Mouse (Mus musculus): ENCODE results near the gene Bicd2. TPM values are rescaled to one million over a fixed set of nuclear protein-coding genes. Genes with fewer than 3 reads are reported as not detected.

Bicd2 gene
- polyA plus RNA-seq, 1 experiment from 2014 or later = 7.5 TPM

DNA sequence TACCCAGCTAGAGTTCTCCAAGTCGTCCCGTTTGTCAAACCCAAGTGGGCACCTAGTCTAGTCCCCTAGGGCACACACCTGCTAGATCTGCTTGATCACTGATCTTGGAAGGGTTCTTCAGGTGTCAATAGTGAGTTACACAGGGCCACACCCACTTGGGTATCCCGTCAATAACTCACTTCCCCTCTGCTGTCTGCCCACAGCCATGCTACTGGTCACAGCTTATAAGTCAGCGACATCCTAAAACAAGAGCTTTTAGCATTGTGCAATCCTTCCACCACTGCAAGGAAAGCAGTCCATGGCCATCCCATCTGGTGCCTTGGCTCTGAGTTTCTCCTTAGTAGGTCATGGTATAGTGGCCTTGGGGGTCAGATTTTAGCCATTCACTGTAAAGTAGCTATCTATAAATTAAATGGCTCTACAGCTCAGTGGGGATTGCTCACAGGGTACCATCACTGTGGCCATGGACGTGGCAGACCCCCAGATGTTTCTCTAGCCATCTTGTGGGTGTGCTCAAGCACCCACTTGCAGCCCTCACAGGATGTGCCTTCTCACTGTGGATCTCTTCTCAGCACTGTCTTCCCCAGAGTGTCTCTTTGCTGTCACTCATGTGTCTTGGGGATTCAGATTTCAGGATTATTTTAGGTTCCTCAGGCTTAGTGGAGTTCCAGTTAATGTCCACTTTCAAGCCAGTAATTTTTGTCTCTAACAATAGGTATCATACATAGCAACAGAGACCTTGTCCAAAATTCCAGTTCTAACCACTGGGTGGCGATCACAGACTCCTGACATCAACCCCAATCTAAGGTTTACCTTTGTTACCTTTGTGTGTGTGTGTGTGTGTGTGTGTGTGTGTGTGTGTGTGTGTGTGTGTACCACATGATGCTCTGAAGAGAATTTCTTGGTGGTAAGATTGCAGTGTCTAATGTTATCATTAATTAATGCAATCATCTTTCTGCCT, 14.9 kb upstream of the Bicd2 start:
- 35% methylated on average over 6 of the region's 6 CpGs for WGBS (ENCODE audit: insufficient replicate concordance)
- H3K9me3 ChIP-seq (replicated peaks) = no peaks in the 10 kb centered on the region
- no peak overlapping the region for H3K4me2 ChIP-seq
- H3K4me3 ChIP-seq (replicated peaks) = no peak overlapping the region
- no peak for ATAC-seq (ENCODE audit: insufficient read depth)
- 0 out of 2 replicates have a peak, but pooled peaks cover under 1% of the 10 kb centered on the region for H3K27me3 ChIP-seq
- no peak overlapping the region for H3K9ac ChIP-seq
- H3K36me3 ChIP-seq (replicated peaks) = no peaks in the 10 kb centered on the region
- H3K27ac ChIP-seq (replicated peaks) = no peak overlapping the region
- peaks cover 7% of the 10 kb centered on the region; the same call in 1 of the 2 replicates for H3K4me1 ChIP-seq (replicated peaks)

GRCm38 (mm10) chr13:49328101-49328500, 13.3 kb upstream of the Bicd2 start:
- Histone ChIP-seq H3K36me3 (replicated peaks) (no peaks in the 10 kb centered on the region), H3K9me3 (replicated peaks) (no peaks in the 10 kb centered on the region), H3K4me3 (replicated peaks) (no peak overlapping the region), H3K27me3 (no peaks in the 10 kb centered on the region), H3K4me1 (replicated peaks) (peaks cover 7% of the 10 kb centered on the region; the same call in 1 of the 2 replicates), H3K4me2 (no peak overlapping the region), H3K9ac (no peak overlapping the region), H3K27ac (replicated peaks) (no peak overlapping the region)
- ATAC-seq (ENCODE audit: insufficient read depth) = no peak
- WGBS (ENCODE audit: insufficient replicate concordance) = 63% methylated on average over 4 of the region's 4 CpGs

GRCm38 (mm10) chr13:49333250-49333649, 8.1 kb upstream of the Bicd2 start:
- Histone ChIP-seq H3K9ac (no peak overlapping the region), H3K36me3 (replicated peaks) (no peaks in the 10 kb centered on the region), H3K9me3 (replicated peaks) (no peaks in the 10 kb centered on the region), H3K4me2 (no peak overlapping the region), H3K27me3 (no peaks in the 10 kb centered on the region), H3K27ac (replicated peaks) (no peak overlapping the region), H3K4me1 (replicated peaks) (0 out of 2 replicates have a peak, but pooled peaks cover 5% of the 10 kb centered on the region), H3K4me3 (replicated peaks) (no peak overlapping the region)
- no peak for ATAC-seq (ENCODE audit: insufficient read depth)
- WGBS (ENCODE audit: insufficient replicate concordance) = 36% methylated on average over 2 of the region's 2 CpGs

GRCm38 (mm10) chr13:49335077-49335982, 6.1 kb upstream of the Bicd2 start:
- Histone ChIP-seq H3K36me3 (replicated peaks) (no peaks in the 10 kb centered on the region), H3K9me3 (replicated peaks) (no peaks in the 10 kb centered on the region), H3K27me3 (no peaks in the 10 kb centered on the region), H3K4me1 (replicated peaks) (peaks cover 18% of the 10 kb centered on the region), H3K27ac (replicated peaks) (no peak overlapping the region), H3K9ac (no peak overlapping the region), H3K4me3 (replicated peaks) (no peak overlapping the region), H3K4me2 (no peak overlapping the region)
- no peak for ATAC-seq (ENCODE audit: insufficient read depth)
- WGBS (ENCODE audit: insufficient replicate concordance) = 75% methylated on average over 12 of the region's 12 CpGs

- WGBS (ENCODE audit: insufficient replicate concordance) = 66% methylated on average over 7 of the region's 7 CpGs
- Histone ChIP-seq H3K4me1 (replicated peaks) (peaks cover 40% of the 10 kb centered on the region), H3K9me3 (replicated peaks) (no peaks in the 10 kb centered on the region), H3K9ac (no peak overlapping the region), H3K4me2 (no peak overlapping the region), H3K27me3 (no peaks in the 10 kb centered on the region), H3K27ac (replicated peaks) (no peak overlapping the region), H3K4me3 (replicated peaks) (no peak overlapping the region), H3K36me3 (replicated peaks) (no peaks in the 10 kb centered on the region)
- no peak for ATAC-seq (ENCODE audit: insufficient read depth)
Measured at GRCm38 (mm10) chr13:49338893-49339546, 2.4 kb upstream of the Bicd2 start.

- Histone ChIP-seq H3K36me3 (replicated peaks) (no peaks in the 10 kb centered on the region), H3K4me3 (replicated peaks) (peak overlapping the region; percentile 91), H3K9me3 (replicated peaks) (no peaks in the 10 kb centered on the region), H3K9ac (peak overlapping the region; percentile 93), H3K27ac (replicated peaks) (peak overlapping the region; percentile 74), H3K4me2 (peak overlapping the region; percentile 94), H3K4me1 (replicated peaks) (peaks cover 68% of the 10 kb centered on the region), H3K27me3 (no peaks in the 10 kb centered on the region)
- WGBS (ENCODE audit: insufficient replicate concordance) = 9% methylated on average over 25 of the region's 25 CpGs
- ATAC-seq (ENCODE audit: insufficient read depth) = peak; percentile 8; the same call in 1 of the 2 replicates
Measured at GRCm38 (mm10) chr13:49341831-49342722, 692 bp downstream of the Bicd2 start.

DNA sequence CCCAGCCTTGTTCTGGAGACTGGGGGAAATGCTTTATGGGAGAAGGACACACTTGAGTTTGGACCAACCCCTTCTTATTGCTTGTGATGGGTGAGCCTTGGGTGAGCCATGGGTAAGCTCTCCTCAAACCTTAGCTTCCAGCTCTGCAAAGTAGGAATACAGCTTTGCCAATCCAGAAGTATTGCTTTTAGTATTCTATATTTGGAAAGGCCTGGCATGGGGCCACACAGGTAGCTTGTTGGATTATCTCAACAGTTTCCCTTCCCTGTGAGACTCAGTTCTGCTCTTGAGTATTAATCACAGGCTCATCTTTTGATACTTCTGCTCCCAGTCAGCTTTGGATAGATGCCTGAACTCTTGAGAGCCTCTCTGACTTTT, 1.3 kb downstream of the Bicd2 start:
- no peak for ATAC-seq (ENCODE audit: insufficient read depth)
- peak overlapping the region; percentile 93; the same call in 1 of the 2 replicates for H3K9ac ChIP-seq

DNA sequence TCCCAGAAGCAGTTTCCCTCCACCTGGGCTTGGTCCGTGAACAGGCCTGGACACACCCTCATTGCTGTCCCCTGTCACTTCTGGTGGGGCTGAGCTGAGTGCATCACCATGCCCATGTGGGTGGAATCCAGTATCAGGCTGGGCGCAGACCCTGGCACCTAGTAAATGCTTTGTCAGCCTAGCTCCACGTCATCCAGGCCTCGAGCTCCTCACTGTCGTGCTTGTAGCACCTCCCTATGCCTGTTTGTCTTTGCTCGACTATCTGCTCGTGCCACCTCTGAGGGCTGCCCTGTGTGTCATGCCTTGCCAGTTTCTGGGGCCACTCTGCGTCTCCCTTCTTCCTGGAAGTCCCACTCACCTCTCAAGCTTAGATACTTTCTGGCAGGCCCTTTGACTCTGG, 3.2 kb downstream of the Bicd2 start:
- Histone ChIP-seq H3K4me1 (replicated peaks) (peaks cover 85% of the 10 kb centered on the region), H3K36me3 (replicated peaks) (no peaks in the 10 kb centered on the region), H3K27me3 (no peaks in the 10 kb centered on the region), H3K4me2 (peak overlapping the region; percentile 94), H3K27ac (replicated peaks) (peak overlapping the region; percentile 60), H3K9ac (peak overlapping the region; percentile 3; the same call in 1 of the 2 replicates), H3K4me3 (replicated peaks) (no peak overlapping the region), H3K9me3 (replicated peaks) (no peaks in the 10 kb centered on the region)
- 33% methylated on average over 8 of the region's 8 CpGs for WGBS (ENCODE audit: insufficient replicate concordance)
- 0 out of 2 replicates have a peak, but pooled peaks have one; percentile 1 for ATAC-seq (ENCODE audit: insufficient read depth)

More for the DNA sequence above, 1.3 kb downstream of the Bicd2 start:
- Histone ChIP-seq H3K4me3 (replicated peaks) (peak overlapping the region; percentile 91), H3K27me3 (no peaks in the 10 kb centered on the region), H3K4me1 (replicated peaks) (peaks cover 72% of the 10 kb centered on the region), H3K27ac (replicated peaks) (0 out of 2 replicates have a peak overlapping the region, but pooled peaks have one; percentile 4), H3K9me3 (replicated peaks) (no peaks in the 10 kb centered on the region), H3K4me2 (peak overlapping the region; percentile 94), H3K36me3 (replicated peaks) (no peaks in the 10 kb centered on the region)

- Histone ChIP-seq H3K9ac (peak overlapping the region; percentile 37; the same call in 1 of the 2 replicates), H3K4me2 (peak overlapping the region; percentile 94), H3K4me3 (replicated peaks) (0 out of 2 replicates have a peak overlapping the region, but pooled peaks have one; percentile 4), H3K9me3 (replicated peaks) (no peaks in the 10 kb centered on the region), H3K36me3 (replicated peaks) (no peaks in the 10 kb centered on the region), H3K4me1 (replicated peaks) (peaks cover 85% of the 10 kb centered on the region), H3K27ac (replicated peaks) (0 out of 2 replicates have a peak overlapping the region, but pooled peaks have one; percentile 60), H3K27me3 (no peaks in the 10 kb centered on the region)
- no peak for ATAC-seq (ENCODE audit: insufficient read depth)
- 48% methylated on average over 2 of the region's 2 CpGs for WGBS (ENCODE audit: insufficient replicate concordance)
Measured at GRCm38 (mm10) chr13:49345476-49345875, 4.1 kb downstream of the Bicd2 start.

DNA sequence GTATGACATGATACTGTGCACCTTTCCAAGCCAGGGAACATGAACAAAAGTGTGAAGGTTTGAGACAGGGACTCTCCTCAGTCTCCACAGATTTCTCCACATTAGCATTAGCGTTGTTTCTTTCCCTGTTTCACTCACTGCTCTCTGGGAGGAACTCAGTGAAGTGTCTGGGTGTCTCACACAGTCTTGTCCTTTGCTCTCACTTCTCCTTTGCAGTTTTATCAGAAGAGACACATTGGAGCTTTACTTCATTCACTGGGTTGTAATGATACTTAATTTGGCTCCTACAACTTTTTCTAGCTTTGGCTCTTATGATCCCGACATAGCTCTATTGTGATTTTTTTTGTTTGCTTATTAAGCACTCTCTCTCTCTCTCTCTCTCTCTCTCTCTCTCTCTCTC, 7.1 kb downstream of the Bicd2 start:
- ATAC-seq (ENCODE audit: insufficient read depth) = no peak
- no peaks in the 10 kb centered on the region for H3K36me3 ChIP-seq (replicated peaks)
- H3K4me3 ChIP-seq (replicated peaks) = no peak overlapping the region
- H3K9ac ChIP-seq = no peak overlapping the region
- no peaks in the 10 kb centered on the region for H3K27me3 ChIP-seq
- no peaks in the 10 kb centered on the region for H3K9me3 ChIP-seq (replicated peaks)
- 30% methylated on average over 2 of the region's 2 CpGs for WGBS (ENCODE audit: insufficient replicate concordance)
- H3K27ac ChIP-seq (replicated peaks) = no peak overlapping the region
- peaks cover 86% of the 10 kb centered on the region for H3K4me1 ChIP-seq (replicated peaks)
- no peak overlapping the region for H3K4me2 ChIP-seq

All from liver, embryonic 15.5 days (tissue).